Mouse (Mus musculus) regulatory T cell (primary cell): ENCODE measurements around the gene Rag1.

Experiments used
- in situ Hi-C: fragments of 300-600 bp; cut with MboI, MseI; formaldehyde crosslinking; loops from one replicate; pipeline ENCODE4 v1.15.1; 2025; ENCODE audit warnings: high pct_unique_total_duplicates

The Rag1 gene

GRCm38 (mm10) chr2:101592023-101592841 lies 57.1 kb downstream of the Rag1 start:
- in situ Hi-C loops, result no loop called here

GRCm38 (mm10) chr2:101591356-101591755 lies 57.9 kb downstream of the Rag1 start:
- in situ Hi-C loops, result no loop called here
